Mouse (Mus musculus) spleen, adult 2 months (tissue): ENCODE measurements around the gene Ptprg.

Experiments used
- CTCF ChIP-seq: fragments of 200-500 bp; IDR thresholded peaks from 2 replicates; pipeline ENCODE4 v1.5.1; 2011; ENCODE audit warnings: mild to moderate bottlenecking, inconsistent platforms; ENCODE audit not compliant: insufficient read depth, insufficient read length, insufficient replicate concordance; ENCODE audit errors: extremely low read depth
- POLR2A ChIP-seq: fragments of 200-500 bp; IDR thresholded peaks from 2 replicates; pipeline ENCODE4 v1.6.1; 2011; ENCODE audit warnings: low read depth, low read length, inconsistent platforms

DNA sequence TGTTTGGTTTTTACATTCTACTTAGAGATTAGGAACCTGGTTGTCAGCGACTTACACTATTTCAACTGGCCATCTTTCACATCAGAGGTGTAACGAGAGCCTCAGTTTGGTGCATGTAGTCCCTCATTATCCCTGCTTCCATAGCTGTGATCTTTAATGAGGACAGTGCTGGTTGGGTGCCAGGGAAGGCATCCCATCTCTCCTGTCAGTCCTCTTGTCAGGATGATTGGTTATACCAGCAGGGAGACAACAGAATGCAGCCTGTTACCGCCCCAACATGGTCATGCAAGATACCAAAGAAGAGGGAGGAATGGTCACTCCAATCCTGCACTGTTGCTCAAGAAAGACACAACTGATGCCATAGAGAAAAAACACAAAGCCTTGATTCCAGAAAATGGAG, 574.6 kb downstream of the Ptprg start:
- TF ChIP-seq POLR2A (no peak), CTCF (no peak)
